Mouse (Mus musculus): Measurements from ENCODE around the gene Trpc4. TPM values are rescaled to one million over a fixed set of nuclear protein-coding genes. Genes with fewer than 3 reads are reported as not detected.

Trpc4 gene
- polyA plus RNA-seq, 1 experiment: not detected

DNA sequence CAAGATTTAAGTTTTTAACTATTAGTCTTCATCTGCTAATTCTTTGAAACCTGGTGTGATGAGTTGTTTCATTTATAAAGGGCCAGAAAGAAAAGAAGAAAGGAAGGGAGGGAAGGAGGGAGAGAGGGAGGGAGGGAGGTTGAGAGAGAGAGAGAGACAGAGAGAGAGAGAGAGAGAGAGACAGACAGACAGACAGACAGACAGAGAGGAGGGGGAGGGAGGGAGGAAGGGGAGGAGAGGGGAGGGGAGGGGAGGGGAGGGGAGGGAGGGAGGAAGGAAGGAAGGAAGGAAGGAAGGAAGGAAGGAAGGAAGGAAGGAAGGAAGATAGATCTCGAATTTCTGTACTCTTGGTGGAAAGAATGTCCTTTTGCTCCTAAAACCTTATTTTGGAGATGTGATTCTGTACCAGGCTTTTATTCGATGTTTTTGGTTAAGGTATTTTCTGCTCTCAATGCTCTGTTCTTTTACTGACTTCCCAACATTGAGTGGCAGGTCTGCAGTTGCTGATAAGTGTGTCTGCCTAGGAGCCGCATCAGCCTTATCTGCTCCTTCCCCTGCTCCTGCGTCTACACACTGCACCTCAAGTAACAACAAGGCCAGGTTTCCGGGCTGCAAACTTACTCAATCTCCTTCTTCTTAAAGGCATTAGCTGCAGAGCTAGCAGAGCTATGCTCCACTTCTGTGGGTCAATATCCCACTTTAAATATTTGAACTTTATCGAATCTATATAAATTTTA is 35.3 kb downstream of the Trpc4 start:
- Histone ChIP-seq H3K9me3 (ENCODE audit: control insufficient read depth, low read length) (no peaks in the 10 kb centered on the region), H3K27me3 (ENCODE audit: control insufficient read depth) (no peaks in the 10 kb centered on the region), H3K4me1 (ENCODE audit: control insufficient read depth) (peaks cover 11% of the 10 kb centered on the region), H3K4me3 (replicated peaks) (peak overlapping the region; percentile 28), H3K36me3 (ENCODE audit: control insufficient read depth) (no peaks in the 10 kb centered on the region)
- TF ChIP-seq GATA1 (IDR thresholded peaks at IDR 0.05; ENCODE audit: low read length): peak; percentile 53
- peak; percentile 47 for TF ChIP-seq TAL1 (IDR thresholded peaks at IDR 0.05; ENCODE audit: low read length)

DNA sequence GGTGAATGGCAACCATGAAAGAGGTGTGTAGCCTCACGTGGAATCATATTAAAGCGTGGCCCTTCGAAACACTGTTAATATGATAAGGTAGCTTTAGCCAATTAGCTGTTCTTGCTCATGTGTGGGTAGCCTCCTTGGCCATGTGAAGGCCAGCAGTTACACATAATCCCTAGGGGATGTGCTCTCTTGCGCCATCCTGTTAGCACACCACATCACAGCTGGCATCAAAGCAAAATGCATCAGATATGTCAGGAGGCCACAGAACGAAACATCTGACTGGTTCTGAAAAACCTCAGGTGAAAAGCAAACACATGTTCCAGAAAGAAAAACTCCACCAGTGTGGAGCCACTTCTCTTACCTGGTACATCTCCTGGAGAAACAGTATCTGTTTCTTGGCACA is 45.4 kb downstream of the Trpc4 start:
- Histone ChIP-seq H3K27me3 (ENCODE audit: control insufficient read depth) (no peaks in the 10 kb centered on the region), H3K9me3 (ENCODE audit: control insufficient read depth, low read length) (peaks cover 7% of the 10 kb centered on the region), H3K4me3 (replicated peaks) (no peak overlapping the region), H3K4me1 (ENCODE audit: control insufficient read depth) (no peaks in the 10 kb centered on the region), H3K36me3 (ENCODE audit: control insufficient read depth) (no peaks in the 10 kb centered on the region)
- no peak for TF ChIP-seq GATA1 (IDR thresholded peaks at IDR 0.05; ENCODE audit: low read length)
- TF ChIP-seq TAL1 (IDR thresholded peaks at IDR 0.05; ENCODE audit: low read length): no peak

DNA sequence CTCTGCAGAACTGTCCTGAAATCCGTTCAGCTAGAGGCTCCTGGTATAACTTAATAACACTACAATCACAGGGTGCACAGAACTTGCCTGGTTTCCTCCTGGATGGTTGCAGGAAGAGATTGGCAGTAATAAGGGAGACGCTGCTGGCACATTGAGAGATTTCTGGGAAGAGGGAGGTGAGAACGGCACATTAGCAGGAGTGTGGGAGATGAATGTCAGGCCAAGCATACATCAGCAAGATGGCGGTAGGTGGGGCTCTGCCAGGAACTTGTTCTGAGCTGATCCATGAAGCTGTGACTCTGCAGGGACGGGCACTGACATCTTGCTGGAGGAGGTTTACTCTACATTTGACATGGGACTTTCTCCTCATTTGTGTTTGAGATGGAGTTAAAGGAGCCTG is 48.6 kb downstream of the Trpc4 start:
- Histone ChIP-seq H3K27me3 (ENCODE audit: control insufficient read depth) (no peaks in the 10 kb centered on the region), H3K4me3 (replicated peaks) (no peak overlapping the region), H3K4me1 (ENCODE audit: control insufficient read depth) (no peaks in the 10 kb centered on the region), H3K36me3 (ENCODE audit: control insufficient read depth) (no peaks in the 10 kb centered on the region), H3K9me3 (ENCODE audit: control insufficient read depth, low read length) (peaks cover 7% of the 10 kb centered on the region)
- TF ChIP-seq TAL1 (IDR thresholded peaks at IDR 0.05; ENCODE audit: low read length) (no peak), GATA1 (IDR thresholded peaks at IDR 0.05; ENCODE audit: low read length) (no peak)

DNA sequence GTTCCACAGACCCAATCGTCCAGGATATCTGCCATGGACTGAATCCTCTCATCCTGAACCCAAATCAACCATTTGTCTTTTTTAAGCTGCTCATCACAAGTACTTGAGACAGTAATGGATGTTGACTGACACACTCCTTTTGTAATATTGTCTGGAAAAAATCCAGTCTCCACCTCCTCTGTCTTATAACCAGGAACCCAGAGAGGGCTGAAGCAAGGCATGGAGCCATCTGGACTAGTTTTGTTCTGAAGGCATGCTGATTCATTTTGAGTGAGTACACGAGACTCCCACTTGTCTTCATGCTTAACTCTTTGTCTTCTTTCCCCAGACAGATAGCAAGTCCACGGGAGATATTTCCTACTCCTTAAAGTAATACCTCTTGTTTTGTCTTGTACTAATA is 54.3 kb downstream of the Trpc4 start:
- Histone ChIP-seq H3K4me3 (replicated peaks) (no peak overlapping the region), H3K27me3 (ENCODE audit: control insufficient read depth) (no peaks in the 10 kb centered on the region), H3K9me3 (ENCODE audit: control insufficient read depth, low read length) (peaks cover 3% of the 10 kb centered on the region), H3K4me1 (ENCODE audit: control insufficient read depth) (no peaks in the 10 kb centered on the region), H3K36me3 (ENCODE audit: control insufficient read depth) (no peaks in the 10 kb centered on the region)
- TF ChIP-seq TAL1 (IDR thresholded peaks at IDR 0.05; ENCODE audit: low read length): no peak
- no peak for TF ChIP-seq GATA1 (IDR thresholded peaks at IDR 0.05; ENCODE audit: low read length)

DNA sequence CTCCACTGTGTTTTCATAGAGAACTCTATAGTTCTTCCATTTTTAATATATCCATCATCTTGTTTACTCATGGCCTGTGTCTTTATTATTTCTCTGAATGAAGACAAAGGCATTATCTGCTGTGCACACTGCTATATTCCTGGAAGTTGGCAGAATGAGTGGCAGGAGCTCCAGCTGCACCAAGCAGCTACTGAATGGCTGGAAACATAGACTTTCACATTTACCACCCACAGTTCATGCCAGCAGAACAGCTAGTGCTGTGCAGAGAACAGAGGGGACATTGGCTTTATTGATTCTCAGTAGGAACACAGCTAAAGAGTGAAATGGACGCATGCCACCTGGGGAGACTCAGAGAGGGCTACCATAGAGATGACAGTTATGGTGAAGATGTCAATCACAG is 55.6 kb downstream of the Trpc4 start:
- TF ChIP-seq GATA1 (IDR thresholded peaks at IDR 0.05; ENCODE audit: low read length) (no peak), TAL1 (IDR thresholded peaks at IDR 0.05; ENCODE audit: low read length) (no peak)
- Histone ChIP-seq H3K27me3 (ENCODE audit: control insufficient read depth) (no peaks in the 10 kb centered on the region), H3K36me3 (ENCODE audit: control insufficient read depth) (no peaks in the 10 kb centered on the region), H3K9me3 (ENCODE audit: control insufficient read depth, low read length) (no peaks in the 10 kb centered on the region), H3K4me1 (ENCODE audit: control insufficient read depth) (no peaks in the 10 kb centered on the region), H3K4me3 (replicated peaks) (no peak overlapping the region)

DNA sequence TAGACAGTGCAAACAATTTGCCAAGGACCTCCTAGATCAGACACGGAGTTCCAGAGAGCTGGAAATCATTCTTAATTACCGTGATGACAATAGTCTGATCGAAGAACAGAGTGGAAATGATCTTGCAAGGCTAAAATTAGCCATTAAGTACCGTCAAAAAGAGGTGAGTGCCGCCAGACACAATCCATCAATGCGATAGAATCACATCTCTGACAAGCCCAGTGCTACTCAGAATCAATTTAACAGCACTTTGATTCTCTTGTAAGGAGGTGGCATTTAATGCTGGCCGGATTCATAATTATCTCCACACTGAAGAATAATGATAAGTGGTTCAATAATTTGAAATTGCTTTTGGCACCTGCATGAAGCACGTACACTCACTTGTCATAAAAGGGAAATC is 66.7 kb downstream of the Trpc4 start:
- TF ChIP-seq TAL1 (IDR thresholded peaks at IDR 0.05; ENCODE audit: low read length) (no peak), GATA1 (IDR thresholded peaks at IDR 0.05; ENCODE audit: low read length) (no peak)
- H3K4me3 ChIP-seq (replicated peaks): no peak overlapping the region
- no peaks in the 10 kb centered on the region for H3K4me1 ChIP-seq (ENCODE audit: control insufficient read depth)
- no peaks in the 10 kb centered on the region for H3K27me3 ChIP-seq (ENCODE audit: control insufficient read depth)
- no peaks in the 10 kb centered on the region for H3K36me3 ChIP-seq (ENCODE audit: control insufficient read depth)
- H3K9me3 ChIP-seq (ENCODE audit: control insufficient read depth, low read length): no peaks in the 10 kb centered on the region

DNA sequence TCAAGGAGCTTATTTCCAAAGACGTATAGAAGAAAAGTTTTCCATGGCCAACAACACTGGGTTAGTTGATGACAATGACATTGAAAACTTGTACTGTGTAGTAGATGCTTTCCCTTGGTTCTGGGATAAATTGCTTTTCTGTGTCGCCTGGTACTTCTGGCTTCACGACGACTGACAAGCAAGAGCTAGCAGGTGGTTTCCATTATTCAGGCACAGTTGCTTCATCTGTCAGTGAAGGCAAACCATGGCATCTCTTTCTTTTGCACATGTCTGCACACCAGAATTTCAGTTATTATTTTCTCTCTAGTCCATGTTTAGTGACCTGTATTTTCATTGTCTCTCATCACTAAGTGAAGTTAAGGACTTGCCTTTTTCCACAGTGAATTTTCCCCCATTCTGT is 72.6 kb downstream of the Trpc4 start:
- Histone ChIP-seq H3K36me3 (ENCODE audit: control insufficient read depth) (no peaks in the 10 kb centered on the region), H3K9me3 (ENCODE audit: control insufficient read depth, low read length) (peaks cover 4% of the 10 kb centered on the region; the same call in 1 of the 2 replicates), H3K4me1 (ENCODE audit: control insufficient read depth) (no peaks in the 10 kb centered on the region), H3K4me3 (replicated peaks) (no peak overlapping the region), H3K27me3 (ENCODE audit: control insufficient read depth) (no peaks in the 10 kb centered on the region)
- TF ChIP-seq TAL1 (IDR thresholded peaks at IDR 0.05; ENCODE audit: low read length): no peak
- TF ChIP-seq GATA1 (IDR thresholded peaks at IDR 0.05; ENCODE audit: low read length): no peak

DNA sequence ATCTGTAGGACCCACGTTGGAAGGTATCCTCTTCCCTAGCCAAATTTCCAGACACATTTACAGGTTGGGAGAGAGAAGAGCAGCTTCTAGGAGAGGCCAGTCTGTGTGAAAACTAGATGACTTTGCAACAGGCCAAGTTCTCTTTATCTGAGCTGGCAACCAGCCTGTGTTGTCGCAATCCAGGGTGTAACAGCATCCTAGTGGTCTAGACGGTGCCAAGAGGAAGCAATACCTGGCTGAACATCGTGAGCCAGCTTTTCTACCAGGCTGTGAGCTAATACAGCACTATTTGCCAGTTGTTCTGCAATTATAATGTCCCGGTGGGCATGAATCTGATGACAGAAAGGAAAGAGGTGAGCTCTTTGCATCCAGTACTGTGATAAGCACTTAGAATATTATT is 83.1 kb downstream of the Trpc4 start:
- Histone ChIP-seq H3K27me3 (ENCODE audit: control insufficient read depth) (no peaks in the 10 kb centered on the region), H3K36me3 (ENCODE audit: control insufficient read depth) (no peaks in the 10 kb centered on the region), H3K9me3 (ENCODE audit: control insufficient read depth, low read length) (peaks cover 2% of the 10 kb centered on the region; the same call in 1 of the 2 replicates), H3K4me1 (ENCODE audit: control insufficient read depth) (no peaks in the 10 kb centered on the region), H3K4me3 (replicated peaks) (no peak overlapping the region)
- TF ChIP-seq GATA1 (IDR thresholded peaks at IDR 0.05; ENCODE audit: low read length) (no peak), TAL1 (IDR thresholded peaks at IDR 0.05; ENCODE audit: low read length) (no peak)

DNA sequence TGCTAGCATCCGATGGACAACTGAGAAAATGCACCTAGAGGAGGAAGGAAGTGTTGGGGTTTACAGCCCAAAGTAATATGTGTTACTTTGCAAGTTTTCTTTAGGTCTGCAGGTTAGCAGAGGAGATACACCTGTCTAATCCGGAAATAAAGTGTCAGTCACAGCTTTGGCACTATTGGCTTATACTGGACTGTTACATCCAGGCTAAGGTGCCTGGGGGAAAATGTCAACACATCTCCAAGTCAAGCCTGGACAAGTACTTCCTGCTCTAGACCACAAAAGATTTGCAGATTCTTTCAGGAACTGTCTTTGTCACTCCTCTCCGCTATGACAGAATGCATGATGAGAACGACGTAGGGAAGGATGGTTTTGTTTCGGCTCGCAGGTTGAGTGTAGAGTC is 83.6 kb downstream of the Trpc4 start:
- H3K4me3 ChIP-seq (replicated peaks): no peak overlapping the region
- no peaks in the 10 kb centered on the region for H3K36me3 ChIP-seq (ENCODE audit: control insufficient read depth)
- no peak for TF ChIP-seq TAL1 (IDR thresholded peaks at IDR 0.05; ENCODE audit: low read length)
- TF ChIP-seq GATA1 (IDR thresholded peaks at IDR 0.05; ENCODE audit: low read length): no peak
- H3K4me1 ChIP-seq (ENCODE audit: control insufficient read depth): no peaks in the 10 kb centered on the region
- no peaks in the 10 kb centered on the region for H3K27me3 ChIP-seq (ENCODE audit: control insufficient read depth)
- peaks cover 2% of the 10 kb centered on the region; the same call in 1 of the 2 replicates for H3K9me3 ChIP-seq (ENCODE audit: control insufficient read depth, low read length)

DNA sequence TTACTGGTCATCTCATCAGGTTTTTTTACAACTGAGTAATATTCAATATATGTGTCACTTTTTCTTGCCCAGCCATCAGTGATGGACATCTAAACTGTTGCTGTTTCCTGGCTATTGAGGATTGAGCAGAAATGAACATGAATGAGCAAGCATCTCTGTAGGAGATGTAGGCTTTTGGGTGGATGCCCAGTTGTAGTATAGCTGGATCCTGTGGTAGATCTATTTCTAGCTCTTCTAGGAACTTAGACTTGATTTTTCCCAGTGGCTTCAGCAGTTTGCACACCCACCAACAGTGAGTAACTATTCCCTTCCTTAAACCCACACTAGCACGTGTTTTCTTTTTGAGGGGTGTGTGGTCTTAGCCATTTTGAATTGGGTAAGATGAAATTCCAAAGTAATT is 87.3 kb downstream of the Trpc4 start:
- no peaks in the 10 kb centered on the region for H3K4me1 ChIP-seq (ENCODE audit: control insufficient read depth)
- no peak for TF ChIP-seq GATA1 (IDR thresholded peaks at IDR 0.05; ENCODE audit: low read length)
- no peak overlapping the region for H3K4me3 ChIP-seq (replicated peaks)
- peaks cover 2% of the 10 kb centered on the region; the same call in 1 of the 2 replicates for H3K9me3 ChIP-seq (ENCODE audit: control insufficient read depth, low read length)
- H3K36me3 ChIP-seq (ENCODE audit: control insufficient read depth): no peaks in the 10 kb centered on the region
- H3K27me3 ChIP-seq (ENCODE audit: control insufficient read depth): no peaks in the 10 kb centered on the region
